Mouse (Mus musculus): ENCODE data around the gene Ncoa7. TPM values are rescaled to one million over a fixed set of nuclear protein-coding genes. Genes with fewer than 3 reads are reported as not detected.

Ncoa7 gene
- polyA plus RNA-seq, 1 experiment from 2014 or later: 7.1 TPM

DNA sequence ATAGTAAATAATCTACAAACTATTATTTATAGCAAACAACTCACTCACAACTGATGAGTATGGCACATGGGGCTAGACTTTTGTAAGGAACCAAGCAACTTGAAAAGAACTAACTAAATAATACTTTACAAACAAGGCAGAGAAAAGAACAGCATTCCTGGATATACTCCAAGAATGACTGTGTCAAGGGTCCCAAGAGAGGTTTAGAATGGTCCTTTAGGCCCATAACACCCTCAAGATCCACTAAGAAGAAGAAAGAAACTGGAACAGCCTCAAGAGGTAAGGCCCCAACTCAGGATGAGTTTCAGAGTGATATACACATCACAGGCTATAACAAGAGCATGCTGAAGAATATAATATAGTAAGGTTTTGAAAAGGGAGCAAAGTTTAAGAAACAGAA is 47.1 kb downstream of the Ncoa7 start:
- Histone ChIP-seq H3K4me3 (ENCODE audit: low read depth, low read length) (no peak overlapping the region), H3K9me3 (replicated peaks; ENCODE audit: control insufficient read depth, low read length) (no peaks in the 10 kb centered on the region), H3K4me2 (ENCODE audit: low read length) (no peak overlapping the region), H3K4me1 (ENCODE audit: control insufficient read depth, insufficient read depth, low read length) (no peaks in the 10 kb centered on the region), H3K27ac (ENCODE audit: low read depth, low read length) (no peak overlapping the region), H3K27me3 (replicated peaks; ENCODE audit: control insufficient read depth, insufficient read depth, low read length) (no peaks in the 10 kb centered on the region), H3K36me3 (ENCODE audit: control insufficient read depth, insufficient read depth, low read length) (no peaks in the 10 kb centered on the region), H3K9ac (ENCODE audit: low read length) (no peak overlapping the region)
- DNase-seq (ENCODE audit: low spot score): no peak
- ATAC-seq: no peak

DNA sequence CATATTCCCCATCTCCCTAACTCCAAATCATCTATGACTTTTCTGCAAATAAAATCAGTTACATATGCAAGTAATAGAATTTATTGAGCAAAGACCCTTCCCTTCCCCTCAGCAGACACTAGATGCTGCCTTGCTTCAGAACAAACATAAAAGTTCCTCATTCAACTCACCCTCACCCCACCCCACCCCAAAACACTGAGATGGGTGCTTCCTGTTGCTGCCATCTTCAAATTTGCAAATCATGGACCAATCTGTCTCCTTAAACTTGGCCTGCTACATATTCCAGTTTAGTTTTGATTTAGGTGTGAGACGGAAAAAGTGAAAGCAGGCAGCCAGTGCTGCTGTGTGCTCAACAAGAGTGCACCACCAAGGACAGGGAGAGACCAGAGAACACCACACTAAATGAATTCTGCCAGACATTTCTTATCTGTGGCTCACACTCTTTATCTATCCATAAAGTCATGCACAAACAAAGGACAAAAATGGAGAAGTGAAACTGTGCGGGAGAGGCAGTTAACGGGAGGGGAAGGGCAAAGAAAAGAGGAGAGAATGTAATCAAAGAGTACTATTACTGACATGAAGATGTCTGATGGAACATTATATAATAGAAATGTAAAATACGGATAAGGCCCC is 48.2 kb downstream of the Ncoa7 start:
- Histone ChIP-seq H3K36me3 (ENCODE audit: control insufficient read depth, insufficient read depth, low read length) (no peaks in the 10 kb centered on the region), H3K4me3 (ENCODE audit: low read depth, low read length) (no peak overlapping the region), H3K27ac (ENCODE audit: low read depth, low read length) (no peak overlapping the region), H3K4me2 (ENCODE audit: low read length) (no peak overlapping the region), H3K27me3 (replicated peaks; ENCODE audit: control insufficient read depth, insufficient read depth, low read length) (no peaks in the 10 kb centered on the region), H3K9ac (ENCODE audit: low read length) (no peak overlapping the region), H3K4me1 (ENCODE audit: control insufficient read depth, insufficient read depth, low read length) (no peaks in the 10 kb centered on the region), H3K9me3 (replicated peaks; ENCODE audit: control insufficient read depth, low read length) (no peaks in the 10 kb centered on the region)
- DNase-seq (ENCODE audit: low spot score) (no peak), ATAC-seq (no peak)
- WGBS: 83% methylated on average over 4 of the region's 4 CpGs

DNA sequence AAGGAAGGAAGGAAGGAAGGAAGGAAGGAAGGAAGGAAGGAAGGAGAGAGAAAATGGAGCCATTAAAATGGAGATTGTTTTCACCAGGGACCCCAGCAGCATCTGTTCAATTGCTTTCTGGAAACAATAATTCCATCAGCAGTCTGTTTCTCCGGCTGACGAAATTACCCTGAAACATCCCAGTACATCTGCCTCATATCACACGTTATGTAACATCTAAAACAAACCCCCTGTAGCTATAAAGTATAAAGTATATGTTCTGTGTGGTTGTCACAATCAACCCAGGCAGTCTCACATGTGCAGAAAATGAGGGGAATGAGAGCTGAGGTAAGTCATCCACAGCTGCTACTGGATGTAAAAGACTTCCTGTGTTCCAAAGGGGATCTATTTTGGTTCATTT is 49.0 kb downstream of the Ncoa7 start:
- Histone ChIP-seq H3K4me2 (ENCODE audit: low read length) (no peak overlapping the region), H3K4me1 (ENCODE audit: control insufficient read depth, insufficient read depth, low read length) (no peaks in the 10 kb centered on the region), H3K36me3 (ENCODE audit: control insufficient read depth, insufficient read depth, low read length) (no peaks in the 10 kb centered on the region), H3K9ac (ENCODE audit: low read length) (no peak overlapping the region), H3K4me3 (ENCODE audit: low read depth, low read length) (no peak overlapping the region), H3K27me3 (replicated peaks; ENCODE audit: control insufficient read depth, insufficient read depth, low read length) (no peaks in the 10 kb centered on the region), H3K9me3 (replicated peaks; ENCODE audit: control insufficient read depth, low read length) (no peaks in the 10 kb centered on the region), H3K27ac (ENCODE audit: low read depth, low read length) (no peak overlapping the region)
- ATAC-seq: no peak
- DNase-seq (ENCODE audit: low spot score): no peak
- WGBS: 69% methylated on average over 3 of the region's 3 CpGs

DNA sequence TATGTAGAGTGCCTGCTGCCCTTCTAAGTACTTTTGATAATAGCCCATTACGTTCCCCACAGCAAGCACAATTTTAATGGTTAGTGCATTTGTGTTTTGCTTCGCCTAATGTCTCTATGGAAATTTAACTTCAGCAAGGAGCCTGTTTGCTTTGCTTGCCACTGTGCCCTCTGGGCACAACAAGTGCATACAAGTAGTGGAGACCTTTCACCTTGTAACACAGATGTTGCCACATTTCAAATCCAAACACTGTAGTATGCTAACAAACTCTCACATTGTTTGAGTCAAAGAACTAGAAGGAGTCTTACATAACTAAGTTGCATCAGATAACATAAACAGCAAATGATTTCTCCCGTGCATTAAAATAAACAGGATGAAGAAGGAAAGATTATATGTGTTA is 50.6 kb downstream of the Ncoa7 start:
- DNase-seq (ENCODE audit: low spot score) (no peak), ATAC-seq (no peak)
- no peak overlapping the region for H3K27ac ChIP-seq (ENCODE audit: low read depth, low read length)
- no peak overlapping the region for H3K4me3 ChIP-seq (ENCODE audit: low read depth, low read length)
- H3K9ac ChIP-seq (ENCODE audit: low read length): no peak overlapping the region
- H3K4me1 ChIP-seq (ENCODE audit: control insufficient read depth, insufficient read depth, low read length): no peaks in the 10 kb centered on the region
- WGBS: 80% methylated on average over 3 of the region's 3 CpGs
- no peak overlapping the region for H3K4me2 ChIP-seq (ENCODE audit: low read length)
- H3K27me3 ChIP-seq (replicated peaks; ENCODE audit: control insufficient read depth, insufficient read depth, low read length): no peaks in the 10 kb centered on the region
- no peaks in the 10 kb centered on the region for H3K36me3 ChIP-seq (ENCODE audit: control insufficient read depth, insufficient read depth, low read length)
- no peaks in the 10 kb centered on the region for H3K9me3 ChIP-seq (replicated peaks; ENCODE audit: control insufficient read depth, low read length)

DNA sequence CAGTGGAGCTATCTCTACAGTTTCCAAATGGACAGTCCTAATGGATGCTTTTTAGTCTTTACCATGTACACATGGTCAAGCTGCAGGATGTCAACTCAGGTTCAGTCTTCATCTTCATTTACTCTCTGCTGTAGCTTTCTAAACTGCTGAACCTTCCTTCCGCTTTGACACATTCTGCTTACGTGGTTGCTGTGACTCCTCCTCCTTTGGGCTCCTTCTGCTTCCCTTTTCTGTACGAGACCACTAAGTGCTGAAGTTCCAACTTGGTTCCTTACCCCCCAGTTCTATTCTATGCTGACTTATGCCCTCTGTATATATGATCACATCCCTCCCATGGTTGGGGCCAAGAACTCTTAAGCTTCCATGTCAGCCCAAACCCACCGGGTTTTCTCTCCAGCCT is 51.5 kb downstream of the Ncoa7 start:
- Histone ChIP-seq H3K9me3 (replicated peaks; ENCODE audit: control insufficient read depth, low read length) (no peaks in the 10 kb centered on the region), H3K4me3 (ENCODE audit: low read depth, low read length) (no peak overlapping the region), H3K36me3 (ENCODE audit: control insufficient read depth, insufficient read depth, low read length) (no peaks in the 10 kb centered on the region), H3K27me3 (replicated peaks; ENCODE audit: control insufficient read depth, insufficient read depth, low read length) (no peaks in the 10 kb centered on the region), H3K9ac (ENCODE audit: low read length) (no peak overlapping the region), H3K27ac (ENCODE audit: low read depth, low read length) (no peak overlapping the region), H3K4me1 (ENCODE audit: control insufficient read depth, insufficient read depth, low read length) (no peaks in the 10 kb centered on the region), H3K4me2 (ENCODE audit: low read length) (no peak overlapping the region)
- WGBS: 91% methylated on average over 4 of the region's 4 CpGs
- DNase-seq (ENCODE audit: low spot score): no peak
- no peak for ATAC-seq

DNA sequence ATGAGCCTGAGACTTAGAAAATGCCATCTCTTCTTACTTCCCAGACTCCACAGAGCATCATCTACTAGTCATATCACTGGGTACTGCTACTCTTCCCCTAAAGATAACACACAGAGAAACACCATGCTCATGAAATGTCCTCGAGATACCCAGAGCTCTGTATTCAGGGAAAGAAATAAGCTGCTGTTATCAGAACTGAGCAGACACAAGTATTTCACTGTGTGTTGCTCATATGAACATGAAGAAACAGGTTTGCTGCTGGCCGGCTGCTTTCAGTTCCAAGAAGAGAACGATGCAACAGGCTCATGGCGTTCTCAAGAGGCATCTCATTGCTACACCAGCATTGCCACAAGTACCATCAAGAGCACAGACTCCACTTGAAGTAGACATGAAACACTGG is 53.3 kb downstream of the Ncoa7 start:
- ATAC-seq: no peak
- no peak overlapping the region for H3K9ac ChIP-seq (ENCODE audit: low read length)
- no peak overlapping the region for H3K4me2 ChIP-seq (ENCODE audit: low read length)
- no peak overlapping the region for H3K27ac ChIP-seq (ENCODE audit: low read depth, low read length)
- H3K9me3 ChIP-seq (replicated peaks; ENCODE audit: control insufficient read depth, low read length): no peaks in the 10 kb centered on the region
- H3K4me3 ChIP-seq (ENCODE audit: low read depth, low read length): no peak overlapping the region
- H3K27me3 ChIP-seq (replicated peaks; ENCODE audit: control insufficient read depth, insufficient read depth, low read length): no peaks in the 10 kb centered on the region
- H3K36me3 ChIP-seq (ENCODE audit: control insufficient read depth, insufficient read depth, low read length): no peaks in the 10 kb centered on the region
- DNase-seq (ENCODE audit: low spot score): no peak
- H3K4me1 ChIP-seq (ENCODE audit: control insufficient read depth, insufficient read depth, low read length): no peaks in the 10 kb centered on the region
- 90% methylated on average over 4 of the region's 4 CpGs for WGBS

DNA sequence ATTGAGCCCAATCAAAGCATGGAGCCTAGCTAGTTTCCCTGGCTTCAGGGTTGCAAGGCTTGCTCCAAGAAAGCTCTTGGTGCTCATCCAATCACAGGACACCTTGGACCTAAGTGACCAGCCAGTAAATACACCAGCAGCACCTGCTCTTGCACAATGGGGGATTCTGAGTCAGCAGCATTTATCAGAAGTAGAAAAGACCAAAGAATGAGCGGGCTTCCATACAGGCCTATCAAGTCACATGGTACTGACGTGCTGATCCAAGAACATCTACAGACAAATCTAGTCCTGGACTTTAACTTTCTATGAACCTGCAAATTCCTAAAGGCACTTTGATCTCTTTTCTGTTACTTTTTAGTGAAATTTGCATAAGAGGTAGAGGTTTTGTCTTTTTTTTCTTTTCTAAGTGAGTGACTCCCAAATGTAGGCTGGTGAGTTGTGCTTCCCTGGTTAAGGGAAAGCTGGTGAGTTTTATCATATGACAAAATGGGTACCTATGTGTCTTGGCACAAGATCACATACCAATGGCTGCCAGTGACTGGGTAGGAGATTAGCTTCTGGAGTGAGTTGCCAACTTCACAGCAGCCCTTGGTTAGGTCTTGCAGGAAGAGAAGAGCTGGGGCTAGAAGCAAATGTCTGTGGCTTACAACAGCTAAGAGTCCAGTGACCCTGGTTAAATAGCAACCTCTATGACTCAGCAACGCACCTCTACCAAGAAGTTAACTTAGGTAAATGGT is 57.7 kb downstream of the Ncoa7 start:
- no peak overlapping the region for H3K27ac ChIP-seq (ENCODE audit: low read depth, low read length)
- WGBS: 90% methylated on average over 3 of the region's 3 CpGs
- DNase-seq (ENCODE audit: low spot score): no peak

DNA sequence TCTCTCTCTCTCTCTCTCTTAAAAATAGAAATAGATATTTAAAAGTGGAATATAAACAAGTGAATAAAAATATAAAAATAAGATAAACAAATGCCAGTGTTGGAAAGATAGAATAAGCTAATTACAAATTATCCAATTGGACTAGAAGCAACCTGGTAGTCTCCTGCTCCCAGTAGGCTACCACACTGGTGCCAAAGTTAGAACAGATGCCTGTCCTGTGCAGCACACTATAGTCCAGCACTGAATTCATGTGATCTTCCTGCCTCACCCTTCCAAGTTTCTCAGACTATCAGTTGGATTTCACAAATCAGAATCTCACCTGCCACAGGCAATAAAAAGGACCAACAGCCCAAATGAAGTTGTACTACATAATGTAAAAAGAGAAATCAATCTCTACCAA is 59.9 kb downstream of the Ncoa7 start:
- Histone ChIP-seq H3K9me3 (replicated peaks; ENCODE audit: control insufficient read depth, low read length) (no peaks in the 10 kb centered on the region), H3K27me3 (replicated peaks; ENCODE audit: control insufficient read depth, insufficient read depth, low read length) (no peaks in the 10 kb centered on the region), H3K27ac (ENCODE audit: low read depth, low read length) (no peak overlapping the region), H3K9ac (ENCODE audit: low read length) (no peak overlapping the region), H3K36me3 (ENCODE audit: control insufficient read depth, insufficient read depth, low read length) (no peaks in the 10 kb centered on the region), H3K4me1 (ENCODE audit: control insufficient read depth, insufficient read depth, low read length) (no peaks in the 10 kb centered on the region), H3K4me3 (ENCODE audit: low read depth, low read length) (no peak overlapping the region), H3K4me2 (ENCODE audit: low read length) (no peak overlapping the region)
- ATAC-seq (no peak), DNase-seq (ENCODE audit: low spot score) (no peak)

More for the DNA sequence above, 57.7 kb downstream of the Ncoa7 start:
- H3K27me3 ChIP-seq (replicated peaks; ENCODE audit: control insufficient read depth, insufficient read depth, low read length): no peaks in the 10 kb centered on the region
- no peak overlapping the region for H3K4me2 ChIP-seq (ENCODE audit: low read length)
- no peaks in the 10 kb centered on the region for H3K9me3 ChIP-seq (replicated peaks; ENCODE audit: control insufficient read depth, low read length)
- no peak overlapping the region for H3K9ac ChIP-seq (ENCODE audit: low read length)
- H3K4me3 ChIP-seq (ENCODE audit: low read depth, low read length): no peak overlapping the region
- no peaks in the 10 kb centered on the region for H3K36me3 ChIP-seq (ENCODE audit: control insufficient read depth, insufficient read depth, low read length)
- no peaks in the 10 kb centered on the region for H3K4me1 ChIP-seq (ENCODE audit: control insufficient read depth, insufficient read depth, low read length)
- ATAC-seq: no peak

DNA sequence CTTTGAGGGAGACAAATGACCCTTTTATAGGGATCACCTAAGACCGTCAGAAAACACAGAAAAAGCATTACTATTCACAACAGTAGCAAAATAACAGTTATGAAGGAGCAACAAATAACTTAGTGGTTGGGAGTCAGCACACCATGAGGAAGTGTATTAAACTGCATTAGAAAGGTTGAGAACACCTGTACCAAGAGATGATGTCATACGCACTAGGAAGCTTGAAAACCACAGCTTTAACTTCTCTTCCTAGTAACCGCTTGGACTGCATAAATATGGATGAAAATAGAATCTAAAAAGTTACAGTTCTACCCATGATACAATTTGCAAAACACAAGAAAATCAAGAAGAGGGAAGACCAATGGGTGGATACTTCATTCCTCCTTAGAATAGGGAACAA is 64.7 kb downstream of the Ncoa7 start:
- no peaks in the 10 kb centered on the region for H3K36me3 ChIP-seq (ENCODE audit: control insufficient read depth, insufficient read depth, low read length)
- H3K9ac ChIP-seq (ENCODE audit: low read length): no peak overlapping the region
- H3K27me3 ChIP-seq (replicated peaks; ENCODE audit: control insufficient read depth, insufficient read depth, low read length): no peaks in the 10 kb centered on the region
- no peak overlapping the region for H3K27ac ChIP-seq (ENCODE audit: low read depth, low read length)
- DNase-seq (ENCODE audit: low spot score) (no peak), ATAC-seq (no peak)
- H3K4me1 ChIP-seq (ENCODE audit: control insufficient read depth, insufficient read depth, low read length): 0 out of 2 replicates have a peak, but pooled peaks cover 2% of the 10 kb centered on the region
- no peak overlapping the region for H3K4me2 ChIP-seq (ENCODE audit: low read length)
- H3K4me3 ChIP-seq (ENCODE audit: low read depth, low read length): no peak overlapping the region
- H3K9me3 ChIP-seq (replicated peaks; ENCODE audit: control insufficient read depth, low read length): no peaks in the 10 kb centered on the region
- 87% methylated on average over 3 of the region's 3 CpGs for whole genome bisulfite sequencing

All from forebrain, embryonic 14.5 days (tissue).